Comparison of ENCODE assay signal across 8 mouse cellular contexts in genomic region chr3:153943901-153944334, GRCm38 (mm10). TPM values are rescaled to one million over a fixed set of nuclear protein-coding genes. Genes with fewer than 3 reads are reported as not detected.
DNase-seq lines count a peak whose midpoint lies in the region; ATAC-seq and TF ChIP-seq lines count a peak whose summit lies in the region.

No protein-coding gene starts in this region.

- H3K4me2 ChIP-seq in intestine, embryonic 14.5 days (ENCODE audit: low read length): peak overlapping the region; percentile 69
- H3K4me2 ChIP-seq in midbrain, postnatal 0 days (ENCODE audit: low read depth, low read length, poor library complexity, severe bottlenecking): peak overlapping the region; percentile 72

- H3K4me1 ChIP-seq in spleen, adult 2 months (ENCODE audit: control insufficient read depth, insufficient read depth, insufficient read length): no peaks in the 10 kb centered on the region
- H3K4me1 ChIP-seq in intestine, embryonic 14.5 days (replicated peaks; ENCODE audit: control insufficient read depth, insufficient read depth, low read length): peaks cover 11% of the 10 kb centered on the region
- no peaks in the 10 kb centered on the region for H3K4me1 ChIP-seq in midbrain, postnatal 0 days (ENCODE audit: insufficient read depth, low read length)

- TF ChIP-seq CTCF in spleen, adult 2 months (IDR thresholded peaks at IDR 0.05; ENCODE audit: extremely low read depth, insufficient read depth, insufficient read length, insufficient replicate concordance): no peak
- no peak for TF ChIP-seq CTCF in midbrain, postnatal 0 days (IDR thresholded peaks at IDR 0.05)

- no peaks in the 10 kb centered on the region for H3K9me3 ChIP-seq in intestine, embryonic 14.5 days (ENCODE audit: control insufficient read depth, low read length)
- H3K9me3 ChIP-seq in midbrain, postnatal 0 days (ENCODE audit: low read length): no peaks in the 10 kb centered on the region

- under 1% methylated on average over 19 of the region's 19 CpGs for WGBS in spleen, adult 2 months
- WGBS in intestine, embryonic 14.5 days: 1% methylated on average over 19 of the region's 19 CpGs
- WGBS in midbrain, postnatal 0 days: under 1% methylated on average over 19 of the region's 19 CpGs

- peaks cover 6% of the 10 kb centered on the region for H3K36me3 ChIP-seq in spleen, adult 2 months (ENCODE audit: control insufficient read depth, insufficient read depth, low read length)
- 0 out of 2 replicates have a peak, but pooled peaks cover 13% of the 10 kb centered on the region for H3K36me3 ChIP-seq in intestine, embryonic 14.5 days (ENCODE audit: control insufficient read depth, insufficient read depth, low read length)
- H3K36me3 ChIP-seq in midbrain, postnatal 0 days (ENCODE audit: insufficient read depth, low read length): no peaks in the 10 kb centered on the region

- peak overlapping the region; percentile 64 for H3K27ac ChIP-seq in spleen, adult 2 months (ENCODE audit: insufficient read depth, low read length)
- peak overlapping the region; percentile 62 for H3K27ac ChIP-seq in intestine, embryonic 14.5 days (ENCODE audit: low read depth)
- H3K27ac ChIP-seq in midbrain, postnatal 0 days (ENCODE audit: low read depth, low read length): peak overlapping the region; percentile 77

- TF ChIP-seq POLR2A in spleen, adult 2 months (IDR thresholded peaks at IDR 0.05; ENCODE audit: low read depth, low read length): no peak

- ATAC-seq in intestine, embryonic 14.5 days (replicated peaks; ENCODE audit: low FRiP score, low TSS enrichment, low read depth): no peak; the same call in none of the 2 replicates
- ATAC-seq in midbrain, postnatal 0 days (ENCODE audit: low FRiP score): peak; percentile 59

- DNase-seq in embryo, embryonic 10 days (ENCODE audit: low spot score): peak; percentile 52
- no peak for DNase-seq in embryo, embryonic 10.5 days (ENCODE audit: low spot score)
- peak in 1 of 2 experiments; percentile 19 for DNase-seq in spleen, adult 2 months (ENCODE audit: low read depth in 1 of 2, low spot score in 2 of 2)
- no peak for DNase-seq in spleen, adult 18-20 months
- no peak for DNase-seq in intestine, embryonic 14.5 days (ENCODE audit: low spot score)
- DNase-seq in midbrain, postnatal 0 days (ENCODE audit: low spot score): peak; percentile 7
- no peak for DNase-seq in cerebellum, adult 9-11 months
- no peak for DNase-seq in layer of hippocampus, adult 9-11 months

- peak overlapping the region; percentile 72 for H3K4me3 ChIP-seq in spleen, adult 2 months (ENCODE audit: extremely low read depth, insufficient read depth, insufficient read length)
- H3K4me3 ChIP-seq in intestine, embryonic 14.5 days (ENCODE audit: low read depth, low read length): peak overlapping the region; percentile 76
- H3K4me3 ChIP-seq in midbrain, postnatal 0 days (ENCODE audit: low read depth, low read length): peak overlapping the region; percentile 71

- peak overlapping the region; percentile 74 for H3K9ac ChIP-seq in intestine, embryonic 14.5 days (ENCODE audit: low read length)
- peak overlapping the region; percentile 63 for H3K9ac ChIP-seq in midbrain, postnatal 0 days (replicated peaks; ENCODE audit: low read length, poor library complexity, severe bottlenecking)

- no peaks in the 10 kb centered on the region for H3K27me3 ChIP-seq in spleen, adult 2 months (ENCODE audit: control insufficient read depth, insufficient read depth, low read length)
- H3K27me3 ChIP-seq in intestine, embryonic 14.5 days (replicated peaks; ENCODE audit: control insufficient read depth, insufficient read depth, low read length): no peaks in the 10 kb centered on the region
- H3K27me3 ChIP-seq in midbrain, postnatal 0 days (ENCODE audit: insufficient read depth, low read length): no peaks in the 10 kb centered on the region

RNA-seq across cellular contexts. Expression of gene Acadm, which starts 0.5 kb away (rescaled TPM):
- 14.9 and 15.4 TPM in 2 replicates for polyA plus RNA-seq in spleen, adult 2 months (2012; rRNA removed)
- 82.6 and 84.6 TPM in 2 replicates for polyA plus RNA-seq in intestine, embryonic 14.5 days (2014; fragmentation: Nextera tagmentation; extraction: Ambion mirVana)
- total RNA-seq in midbrain, postnatal 0 days (2014; rRNA removed): 44.1 and 68.3 TPM in 2 replicates
- 58.2 and 60.6 TPM in 2 replicates for polyA plus RNA-seq in midbrain, postnatal 0 days (2015; fragmentation: Nextera tagmentation; extraction: Ambion mirVana)

RNA-seq across cellular contexts. Expression of gene Slc44a5, which starts 29.3 kb away (rescaled TPM):
- polyA plus RNA-seq in spleen, adult 2 months (2012; rRNA removed): 0.11 and 0.14 TPM in 2 replicates
- polyA plus RNA-seq in intestine, embryonic 14.5 days (2014; fragmentation: Nextera tagmentation; extraction: Ambion mirVana): 1.5 TPM in 2 replicates
- total RNA-seq in midbrain, postnatal 0 days (2014; rRNA removed): 27.3 and 32.6 TPM in 2 replicates
- 5.4 and 6.3 TPM in 2 replicates for polyA plus RNA-seq in midbrain, postnatal 0 days (2015; fragmentation: Nextera tagmentation; extraction: Ambion mirVana)

RNA-seq across cellular contexts. Expression of gene Rabggtb, which starts 31.1 kb away (rescaled TPM):
- 26.2 and 28.2 TPM in 2 replicates for polyA plus RNA-seq in spleen, adult 2 months (2012; rRNA removed)
- 61.8 and 64.1 TPM in 2 replicates for polyA plus RNA-seq in intestine, embryonic 14.5 days (2014; fragmentation: Nextera tagmentation; extraction: Ambion mirVana)
- 52.7 and 87.1 TPM in 2 replicates for total RNA-seq in midbrain, postnatal 0 days (2014; rRNA removed)
- 60.4 and 63.1 TPM in 2 replicates for polyA plus RNA-seq in midbrain, postnatal 0 days (2015; fragmentation: Nextera tagmentation; extraction: Ambion mirVana)

RNA-seq across cellular contexts. Expression of gene Msh4, which starts 38.0 kb away (rescaled TPM):
- 0.02 and 0.04 TPM in 2 replicates for polyA plus RNA-seq in spleen, adult 2 months (2012; rRNA removed)
- 0.05 and 0.13 TPM in 2 replicates for polyA plus RNA-seq in intestine, embryonic 14.5 days (2014; fragmentation: Nextera tagmentation; extraction: Ambion mirVana)
- total RNA-seq in midbrain, postnatal 0 days (2014; rRNA removed): 0.33 TPM in 1 of 2 replicates, not detected in the other
- polyA plus RNA-seq in midbrain, postnatal 0 days (2015; fragmentation: Nextera tagmentation; extraction: Ambion mirVana): 0.22 and 0.25 TPM in 2 replicates

Comparison
In these comparisons a context has a peak if more than half of its experiments do, and no peak if none do; other contexts are left out.
1. DNase-seq: peak in embryo, embryonic 10 days (single experiment) and midbrain, postnatal 0 days (single experiment); none in embryo, embryonic 10.5 days (single experiment), spleen, adult 18-20 months (0 of 2), intestine, embryonic 14.5 days (single experiment), cerebellum, adult 9-11 months (single experiment) and layer of hippocampus, adult 9-11 months (single experiment).
2. Peak in every context shown above with its lines, with median percentiles within 50 percentile points of each other: H3K27ac ChIP-seq and H3K4me3 ChIP-seq.